Mouse (Mus musculus): ENCODE measurements around the gene Rbm20. TPM values are rescaled to one million over a fixed set of nuclear protein-coding genes. Genes with fewer than 3 reads are reported as not detected.

Rbm20 gene
- polyA plus RNA-seq, 1 experiment from 2014 or later = 0.33 TPM

DNA sequence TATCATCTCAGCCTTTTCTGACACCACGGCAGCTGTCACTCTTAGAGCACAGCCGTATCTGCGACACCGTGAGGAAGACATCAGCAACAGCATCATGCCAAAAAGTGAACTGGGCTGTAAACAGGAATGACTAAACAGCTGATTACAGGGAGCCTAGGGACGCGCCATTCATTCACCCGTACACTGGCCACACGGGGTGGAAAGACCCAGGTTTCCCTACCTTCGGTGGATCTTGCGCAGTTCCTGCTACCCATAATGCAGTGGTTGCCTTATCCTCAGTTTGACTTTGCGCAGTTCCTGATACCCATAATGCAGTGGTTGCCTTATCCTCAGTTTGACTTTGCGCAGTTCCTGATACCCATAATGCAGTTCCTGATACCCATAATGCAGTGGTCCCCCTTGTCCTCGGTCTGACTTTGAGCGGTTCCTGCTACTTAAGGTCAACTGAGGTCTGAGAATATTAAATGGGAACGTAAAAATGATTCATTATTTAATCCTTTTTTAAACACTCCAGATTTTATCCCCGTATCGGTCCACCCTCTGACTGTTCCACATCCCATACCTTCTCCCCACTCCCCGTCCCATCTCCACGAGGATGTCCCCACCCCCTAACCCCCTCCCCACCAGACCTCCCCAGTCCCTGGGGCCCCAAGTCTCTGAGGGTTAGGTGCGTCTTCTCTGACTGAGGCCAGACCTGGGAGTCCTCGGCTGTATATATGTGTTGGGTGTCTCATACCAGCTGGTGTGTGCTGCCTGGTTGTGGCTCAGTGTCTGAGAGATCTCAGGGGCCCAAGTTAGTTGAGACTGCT is 148.0 kb downstream of the Rbm20 start:
- H3K27me3 ChIP-seq = no peaks in the 10 kb centered on the region
- 55% methylated on average over 21 of the region's 21 CpGs for WGBS (ENCODE audit: insufficient replicate concordance)
- peak overlapping the region; percentile 60 for H3K4me2 ChIP-seq
- peak overlapping the region; percentile 60 for H3K27ac ChIP-seq
- ATAC-seq (ENCODE audit: low read depth) (peak; percentile 81), DNase-seq (peak; percentile 43)
- no peaks in the 10 kb centered on the region for H3K9me3 ChIP-seq (replicated peaks)
- peak overlapping the region; percentile 60 for H3K9ac ChIP-seq
- no peaks in the 10 kb centered on the region for H3K36me3 ChIP-seq
- peak overlapping the region; percentile 56 for H3K4me3 ChIP-seq (replicated peaks)
- H3K4me1 ChIP-seq (replicated peaks) = peaks cover 39% of the 10 kb centered on the region

- Histone ChIP-seq H3K27me3 (no peaks in the 10 kb centered on the region), H3K27ac (no peak overlapping the region), H3K4me2 (peak overlapping the region; percentile 17; the same call in 1 of the 2 replicates), H3K4me1 (replicated peaks) (peaks cover 21% of the 10 kb centered on the region), H3K36me3 (no peaks in the 10 kb centered on the region), H3K9ac (no peak overlapping the region), H3K4me3 (replicated peaks) (no peak overlapping the region), H3K9me3 (replicated peaks) (no peaks in the 10 kb centered on the region)
- DNase-seq (no peak), ATAC-seq (ENCODE audit: low read depth) (no peak)
- 50% methylated on average over 6 of the region's 6 CpGs for WGBS (ENCODE audit: insufficient replicate concordance)
These were observed 152.9 kb downstream of the Rbm20 start for GRCm38 (mm10) chr19:53829990-53830389.

DNA sequence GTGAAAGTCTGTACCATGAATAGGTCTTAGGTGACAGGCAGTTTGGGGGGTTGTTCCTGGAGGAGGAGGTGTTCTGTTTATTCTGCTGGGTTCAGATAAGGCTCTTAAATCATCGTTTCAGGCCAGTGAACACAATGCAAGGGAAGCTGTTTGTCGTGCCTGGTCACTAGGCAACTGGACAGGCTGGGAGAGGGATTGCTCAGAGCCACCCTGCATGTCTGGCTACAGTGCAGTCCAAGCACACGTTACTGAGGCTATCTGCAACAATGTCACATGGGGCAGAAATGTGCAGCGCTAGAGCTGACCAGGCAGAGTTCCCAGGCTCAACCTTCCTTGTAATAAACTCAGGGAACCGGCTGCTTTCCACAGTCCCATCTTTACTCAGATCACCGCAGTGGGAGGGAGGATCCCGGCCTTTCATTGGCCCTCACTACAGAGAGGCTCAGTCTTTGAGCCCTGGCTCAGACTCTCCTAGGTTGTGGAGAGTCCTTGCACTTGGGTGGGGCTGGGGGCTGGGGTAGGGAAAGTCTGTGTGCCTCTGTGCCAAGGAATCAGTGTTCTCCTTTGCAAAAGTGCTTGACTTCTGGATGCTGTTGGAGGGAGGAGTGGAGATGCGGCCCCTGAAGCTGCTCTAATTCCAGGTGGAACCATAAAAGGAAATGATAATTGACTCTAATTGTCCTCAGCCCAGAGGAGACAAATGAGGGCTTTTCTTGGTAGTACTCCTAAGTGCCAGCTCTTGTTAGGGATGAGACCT is 153.5 kb downstream of the Rbm20 start:
- Histone ChIP-seq H3K9me3 (replicated peaks) (no peaks in the 10 kb centered on the region), H3K27me3 (no peaks in the 10 kb centered on the region), H3K27ac (no peak overlapping the region), H3K9ac (peak overlapping the region; percentile 10), H3K4me1 (replicated peaks) (peaks cover 21% of the 10 kb centered on the region), H3K4me2 (peak overlapping the region; percentile 17), H3K36me3 (no peaks in the 10 kb centered on the region), H3K4me3 (replicated peaks) (no peak overlapping the region)
- peak; percentile 77 for ATAC-seq (ENCODE audit: low read depth)
- peak; percentile 31 for DNase-seq
- WGBS (ENCODE audit: insufficient replicate concordance) = 18% methylated on average over 8 of the region's 8 CpGs

- Histone ChIP-seq H3K9ac (no peak overlapping the region), H3K27ac (no peak overlapping the region), H3K27me3 (no peaks in the 10 kb centered on the region), H3K4me2 (no peak overlapping the region), H3K4me1 (replicated peaks) (peaks cover 21% of the 10 kb centered on the region), H3K36me3 (no peaks in the 10 kb centered on the region), H3K9me3 (replicated peaks) (no peaks in the 10 kb centered on the region), H3K4me3 (replicated peaks) (no peak overlapping the region)
- WGBS (ENCODE audit: insufficient replicate concordance) = 49% methylated on average over 3 of the region's 3 CpGs
- DNase-seq (no peak), ATAC-seq (ENCODE audit: low read depth) (no peak)
These were observed 154.0 kb downstream of the Rbm20 start for GRCm38 (mm10) chr19:53831164-53831448.

DNA sequence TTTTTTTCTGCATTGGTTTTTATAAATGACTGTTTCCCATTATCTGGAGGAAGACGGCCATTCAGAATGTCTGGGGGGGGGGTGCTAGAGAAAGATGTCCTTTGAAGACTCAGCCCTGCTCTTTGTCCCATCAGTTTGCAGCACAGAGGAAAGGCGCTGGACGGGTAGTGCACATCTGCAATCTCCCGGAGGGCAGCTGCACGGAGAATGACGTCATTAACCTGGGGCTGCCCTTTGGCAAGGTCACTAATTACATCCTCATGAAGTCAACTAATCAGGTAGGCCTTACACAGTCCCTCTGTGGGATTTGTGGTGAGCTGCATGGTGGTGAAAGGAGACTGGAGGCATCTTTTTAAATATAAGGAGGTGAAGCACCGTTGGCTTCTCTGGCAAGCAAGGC is 155.4 kb downstream of the Rbm20 start:
- DNase-seq (no peak), ATAC-seq (ENCODE audit: low read depth) (no peak)
- 60% methylated on average over 7 of the region's 7 CpGs for WGBS (ENCODE audit: insufficient replicate concordance)
- H3K36me3 ChIP-seq = no peaks in the 10 kb centered on the region
- peaks cover 21% of the 10 kb centered on the region for H3K4me1 ChIP-seq (replicated peaks)
- H3K9ac ChIP-seq = no peak overlapping the region
- no peak overlapping the region for H3K4me2 ChIP-seq
- H3K27me3 ChIP-seq = no peaks in the 10 kb centered on the region
- H3K27ac ChIP-seq = no peak overlapping the region
- H3K4me3 ChIP-seq (replicated peaks) = no peak overlapping the region
- no peaks in the 10 kb centered on the region for H3K9me3 ChIP-seq (replicated peaks)

DNA sequence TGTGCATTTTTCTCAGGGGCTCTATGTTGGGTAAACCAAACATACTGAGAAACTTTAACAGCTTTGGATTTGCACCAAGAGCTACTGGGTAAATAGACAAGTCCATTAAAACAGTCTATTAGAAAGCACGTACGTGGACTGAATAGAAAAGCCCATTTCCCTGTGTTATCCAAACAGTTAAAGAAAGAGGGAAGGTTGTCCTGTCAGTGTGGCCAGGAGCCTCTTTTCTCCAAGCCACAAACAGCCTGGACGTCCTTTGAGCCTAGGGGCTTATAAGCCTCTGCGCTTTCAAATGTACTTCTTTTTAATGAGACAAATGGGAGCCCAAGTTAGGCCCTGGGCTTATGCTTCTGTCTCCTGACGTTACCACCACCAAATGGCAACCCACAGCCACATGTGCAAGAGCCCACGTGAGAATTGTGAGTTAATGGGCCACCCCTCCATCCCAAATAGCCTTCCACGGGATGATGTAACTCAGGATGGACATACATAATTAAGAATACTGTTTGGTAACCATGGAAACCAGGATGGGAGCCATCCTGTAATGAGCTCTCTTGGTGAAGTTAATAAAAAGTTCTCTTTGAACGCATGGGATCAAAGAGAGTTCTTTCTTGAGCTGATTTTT is 156.8 kb downstream of the Rbm20 start:
- H3K9me3 ChIP-seq (replicated peaks) = no peaks in the 10 kb centered on the region
- DNase-seq = no peak
- H3K27ac ChIP-seq = no peak overlapping the region
- H3K36me3 ChIP-seq = no peaks in the 10 kb centered on the region
- no peak overlapping the region for H3K9ac ChIP-seq
- H3K4me2 ChIP-seq = no peak overlapping the region
- H3K4me1 ChIP-seq (replicated peaks) = peaks cover 21% of the 10 kb centered on the region
- 67% methylated on average over 8 of the region's 8 CpGs for WGBS (ENCODE audit: insufficient replicate concordance)
- no peaks in the 10 kb centered on the region for H3K27me3 ChIP-seq
- no peak for ATAC-seq (ENCODE audit: low read depth)
- no peak overlapping the region for H3K4me3 ChIP-seq (replicated peaks)

DNA sequence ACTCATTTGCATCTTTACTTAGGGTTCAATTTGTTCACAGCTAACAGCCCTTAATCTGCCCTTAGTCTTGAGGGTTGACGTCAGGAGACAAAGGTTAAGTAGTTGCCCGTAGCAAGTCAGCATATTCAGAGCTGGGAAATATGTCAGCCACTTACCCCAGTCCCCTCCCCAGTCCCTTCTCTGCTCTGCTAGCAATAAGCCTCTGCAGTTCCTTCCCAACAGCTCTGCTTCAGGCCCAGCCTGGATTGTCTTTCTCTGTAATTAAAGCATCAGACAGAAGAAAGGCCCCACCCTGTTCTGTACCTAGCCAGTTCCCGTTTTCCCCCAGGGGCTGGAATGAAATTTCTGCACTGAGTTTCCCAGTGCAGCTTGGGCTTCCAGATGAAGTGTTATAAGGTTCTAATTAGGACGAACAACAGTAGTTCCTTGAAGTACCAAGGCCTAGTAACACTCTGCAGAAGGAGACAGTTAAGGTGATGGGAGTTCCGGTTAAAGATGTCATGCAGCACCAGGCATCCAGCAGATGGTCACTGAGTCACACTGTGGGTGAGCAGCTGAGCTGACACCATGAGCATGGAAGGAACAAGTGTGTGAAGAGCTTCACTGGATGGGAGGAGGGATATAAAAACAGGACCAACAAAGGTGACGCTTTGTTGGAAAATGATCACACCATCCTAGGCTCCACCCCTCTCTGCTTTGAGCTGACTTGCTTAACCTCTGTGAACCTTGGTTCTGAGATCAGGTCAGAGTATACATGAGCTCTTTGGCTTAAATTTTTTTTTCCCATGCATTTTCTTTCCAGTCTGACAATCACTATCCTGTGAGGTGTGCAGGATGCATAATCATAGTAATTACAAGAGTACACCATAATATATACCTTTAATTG is 159.7 kb downstream of the Rbm20 start:
- DNase-seq (no peak), ATAC-seq (ENCODE audit: low read depth) (no peak)
- Histone ChIP-seq H3K4me3 (replicated peaks) (no peak overlapping the region), H3K27ac (no peak overlapping the region), H3K4me1 (replicated peaks) (no peaks in the 10 kb centered on the region), H3K4me2 (no peak overlapping the region), H3K9ac (no peak overlapping the region), H3K36me3 (no peaks in the 10 kb centered on the region), H3K9me3 (replicated peaks) (no peaks in the 10 kb centered on the region), H3K27me3 (no peaks in the 10 kb centered on the region)
- WGBS (ENCODE audit: insufficient replicate concordance) = 70% methylated on average over 6 of the region's 6 CpGs

- Histone ChIP-seq H3K4me1 (replicated peaks) (no peaks in the 10 kb centered on the region), H3K27me3 (no peaks in the 10 kb centered on the region), H3K9me3 (replicated peaks) (no peaks in the 10 kb centered on the region), H3K4me2 (no peak overlapping the region), H3K36me3 (no peaks in the 10 kb centered on the region), H3K9ac (no peak overlapping the region), H3K27ac (no peak overlapping the region), H3K4me3 (replicated peaks) (no peak overlapping the region)
- 61% methylated on average over 9 of the region's 9 CpGs for WGBS (ENCODE audit: insufficient replicate concordance)
- ATAC-seq (ENCODE audit: low read depth) (no peak), DNase-seq (no peak)
These were observed 161.7 kb downstream of the Rbm20 start for GRCm38 (mm10) chr19:53838850-53839249.

GRCm38 (mm10) chr19:53839837-53840236 is 162.7 kb downstream of the Rbm20 start:
- Histone ChIP-seq H3K4me2 (no peak overlapping the region), H3K9me3 (replicated peaks) (no peaks in the 10 kb centered on the region), H3K36me3 (no peaks in the 10 kb centered on the region), H3K4me3 (replicated peaks) (no peak overlapping the region), H3K27me3 (no peaks in the 10 kb centered on the region), H3K27ac (no peak overlapping the region), H3K4me1 (replicated peaks) (no peaks in the 10 kb centered on the region), H3K9ac (no peak overlapping the region)
- WGBS (ENCODE audit: insufficient replicate concordance) = 74% methylated on average over 6 of the region's 6 CpGs
- no peak for ATAC-seq (ENCODE audit: low read depth)
- DNase-seq = no peak

GRCm38 (mm10) chr19:53841915-53842314 is 164.8 kb downstream of the Rbm20 start:
- 53% methylated on average over 8 of the region's 8 CpGs for WGBS (ENCODE audit: insufficient replicate concordance)
- H3K9ac ChIP-seq = no peak overlapping the region
- no peaks in the 10 kb centered on the region for H3K27me3 ChIP-seq
- DNase-seq (no peak), ATAC-seq (ENCODE audit: low read depth) (no peak)
- no peak overlapping the region for H3K27ac ChIP-seq
- no peaks in the 10 kb centered on the region for H3K4me1 ChIP-seq (replicated peaks)
- H3K4me3 ChIP-seq (replicated peaks) = no peak overlapping the region
- no peaks in the 10 kb centered on the region for H3K9me3 ChIP-seq (replicated peaks)
- no peaks in the 10 kb centered on the region for H3K36me3 ChIP-seq
- H3K4me2 ChIP-seq = no peak overlapping the region

DNA sequence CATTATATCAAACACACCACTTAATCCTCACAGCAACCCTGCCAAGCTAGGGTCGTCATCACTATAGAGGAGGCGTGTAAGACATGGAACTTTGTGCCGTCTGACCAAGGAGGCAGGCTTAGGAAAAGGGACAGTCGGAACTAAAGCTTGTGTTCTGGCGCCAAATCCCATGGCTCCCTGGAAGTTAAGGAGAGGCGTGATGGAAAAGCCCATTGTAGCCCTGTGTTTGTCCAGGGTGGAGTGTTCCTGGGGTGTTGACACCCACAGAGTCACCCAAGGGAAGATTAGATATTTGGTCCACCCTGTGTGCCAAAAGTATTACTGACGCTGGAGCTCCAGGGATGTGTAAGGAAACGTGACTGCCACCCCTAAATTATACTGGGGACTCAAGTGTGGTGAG is 166.9 kb downstream of the Rbm20 start:
- no peak for ATAC-seq (ENCODE audit: low read depth)
- H3K9me3 ChIP-seq (replicated peaks) = no peaks in the 10 kb centered on the region
- no peak for DNase-seq
- no peak overlapping the region for H3K27ac ChIP-seq
- H3K4me3 ChIP-seq (replicated peaks) = no peak overlapping the region
- 73% methylated on average over 8 of the region's 8 CpGs for WGBS (ENCODE audit: insufficient replicate concordance)
- no peak overlapping the region for H3K4me2 ChIP-seq
- H3K27me3 ChIP-seq = no peaks in the 10 kb centered on the region
- peaks cover 9% of the 10 kb centered on the region for H3K4me1 ChIP-seq (replicated peaks)
- H3K9ac ChIP-seq = no peak overlapping the region
- H3K36me3 ChIP-seq = no peaks in the 10 kb centered on the region
